In genomic region chr12:104477066-104477465, GRCm38 (mm10) we compare ENCODE assay signal across 24 mouse cellular contexts. TPM values are rescaled to one million over a fixed set of nuclear protein-coding genes. Genes with fewer than 3 reads are reported as not detected.
A peak's percentile ranks its signal among the peaks of the same experiment; 100 is the strongest.
DNase-seq lines count a peak whose midpoint lies in the region; ATAC-seq and TF ChIP-seq lines count a peak whose summit lies in the region.
"Had no signal": no experiment of that assay in that cellular context is flagged by ENCODE, and none has a peak within 500 bp of the region (broad histone marks: within the 10 kb centered on the region; RNA-seq: fewer than 3 reads in every experiment).

No protein-coding gene starts in this region.

- peaks cover 98% of the 10 kb centered on the region for H3K27me3 ChIP-seq in midbrain, embryonic 10.5 days (ENCODE audit: low read depth, poor library complexity, severe bottlenecking)
- H3K27me3 ChIP-seq in midbrain, postnatal 0 days (ENCODE audit: insufficient read depth, low read length), result peaks cover 45% of the 10 kb centered on the region
- H3K27me3 ChIP-seq in embryonic facial prominence, embryonic 11.5 days (ENCODE audit: control insufficient read depth, insufficient read depth, low read length), result peaks cover 17% of the 10 kb centered on the region
- H3K27me3 ChIP-seq in limb, embryonic 13.5 days, result peaks cover 84% of the 10 kb centered on the region
- peaks cover 87% of the 10 kb centered on the region for H3K27me3 ChIP-seq in heart, embryonic 10.5 days (ENCODE audit: insufficient read depth, poor library complexity, severe bottlenecking)

- H3K4me1 ChIP-seq in midbrain, embryonic 10.5 days, result peaks cover 55% of the 10 kb centered on the region
- no peaks in the 10 kb centered on the region; the same call in 1 of the 2 replicates for H3K4me1 ChIP-seq in midbrain, postnatal 0 days (ENCODE audit: insufficient read depth, low read length)
- peaks cover under 1% of the 10 kb centered on the region; the same call in 1 of the 2 replicates for H3K4me1 ChIP-seq in embryonic facial prominence, embryonic 11.5 days (ENCODE audit: control insufficient read depth, insufficient read depth, low read length)
- peaks cover 17% of the 10 kb centered on the region for H3K4me1 ChIP-seq in limb, embryonic 13.5 days
- H3K4me1 ChIP-seq in heart, embryonic 10.5 days, result peaks cover 18% of the 10 kb centered on the region
- H3K4me1 ChIP-seq: liver, embryonic 15.5 days had no signal

- TF ChIP-seq CTCF in midbrain, postnatal 0 days (IDR thresholded peaks at IDR 0.05), result no peak

- WGBS in midbrain, embryonic 10.5 days, result under 1% methylated on average over 12 of the region's 12 CpGs
- 1% methylated on average over 12 of the region's 12 CpGs for WGBS in midbrain, postnatal 0 days
- under 1% methylated on average over 12 of the region's 12 CpGs for WGBS in embryonic facial prominence, embryonic 11.5 days
- 1% methylated on average over 12 of the region's 12 CpGs for whole genome bisulfite sequencing in limb, embryonic 13.5 days
- WGBS in heart, embryonic 10.5 days, result 1% methylated on average over 12 of the region's 12 CpGs

- no peak for ATAC-seq in midbrain, postnatal 0 days (ENCODE audit: low FRiP score)
- ATAC-seq in embryonic facial prominence, embryonic 11.5 days (replicated peaks; ENCODE audit: insufficient number of reproducible peaks, low FRiP score, low TSS enrichment, low read depth), result no peak
- no peak for ATAC-seq in limb, embryonic 13.5 days (ENCODE audit: low FRiP score, low read depth)
- ATAC-seq: CD4-positive, CD25-positive, alpha-beta regulatory T cell, adult 4 months had no signal

- H3K9ac ChIP-seq in midbrain, postnatal 0 days (replicated peaks; ENCODE audit: low read length, poor library complexity, severe bottlenecking), result no peak overlapping the region
- H3K9ac ChIP-seq in embryonic facial prominence, embryonic 11.5 days (replicated peaks; ENCODE audit: low read length), result no peak overlapping the region
- H3K9ac ChIP-seq in limb, embryonic 13.5 days, result no peak overlapping the region
- H3K9ac ChIP-seq: liver, embryonic 15.5 days had no signal

- H3K4me3 ChIP-seq in midbrain, embryonic 10.5 days, result no peak overlapping the region
- H3K4me3 ChIP-seq in midbrain, postnatal 0 days (ENCODE audit: low read depth, low read length), result no peak overlapping the region
- H3K4me3 ChIP-seq in embryonic facial prominence, embryonic 11.5 days (ENCODE audit: low read depth, low read length), result no peak overlapping the region
- H3K4me3 ChIP-seq in limb, embryonic 13.5 days, result no peak overlapping the region
- H3K4me3 ChIP-seq in heart, embryonic 10.5 days, result no peak overlapping the region
- H3K4me3 ChIP-seq: liver, embryonic 15.5 days; megakaryocyte, embryonic 14.5 days had no signal

- no peak overlapping the region for H3K27ac ChIP-seq in midbrain, embryonic 10.5 days (replicated peaks)
- no peak overlapping the region for H3K27ac ChIP-seq in midbrain, postnatal 0 days (ENCODE audit: low read depth, low read length)
- no peak overlapping the region for H3K27ac ChIP-seq in embryonic facial prominence, embryonic 11.5 days (replicated peaks; ENCODE audit: low read depth, low read length)
- no peak overlapping the region for H3K27ac ChIP-seq in limb, embryonic 13.5 days
- H3K27ac ChIP-seq in heart, embryonic 10.5 days, result no peak overlapping the region
- H3K27ac ChIP-seq: liver, embryonic 15.5 days had no signal

- no peak overlapping the region for H3K4me2 ChIP-seq in midbrain, postnatal 0 days (ENCODE audit: low read depth, low read length, poor library complexity, severe bottlenecking)
- peak overlapping the region; percentile 11; the same call in 1 of the 2 replicates for H3K4me2 ChIP-seq in embryonic facial prominence, embryonic 11.5 days (ENCODE audit: low read depth, low read length)
- H3K4me2 ChIP-seq in limb, embryonic 13.5 days (replicated peaks), result peak overlapping the region; percentile 34; the same call in 1 of the 2 replicates
- H3K4me2 ChIP-seq: heart, embryonic 11.5 days; liver, embryonic 15.5 days had no signal

- peak; percentile 29 to 43 for DNase-seq in cerebellum, postnatal 10 days
- DNase-seq in cerebellum, postnatal 36 days, result no peak
- peak; percentile 26 for DNase-seq in midbrain, embryonic 10.5 days (ENCODE audit: low spot score)
- no peak for DNase-seq in midbrain, postnatal 0 days (ENCODE audit: low spot score)
- peak; percentile 48 for DNase-seq in embryonic facial prominence, embryonic 11.5 days (ENCODE audit: low spot score)
- no peak for DNase-seq in gastrocnemius, postnatal 25 days
- no peak for DNase-seq in heart, embryonic 10.5 days (ENCODE audit: low spot score)
- DNase-seq: adrenal gland, adult 8-10 months; cerebellum, adult 18-20 months; gastrocnemius, postnatal 14 days; heart, postnatal 14 days; kidney, adult 9 months; lung, postnatal 10 days; thymus, postnatal 4 days had no signal

- no peaks in the 10 kb centered on the region for H3K36me3 ChIP-seq in midbrain, embryonic 10.5 days
- H3K36me3 ChIP-seq in midbrain, postnatal 0 days (ENCODE audit: insufficient read depth, low read length), result no peaks in the 10 kb centered on the region
- no peaks in the 10 kb centered on the region for H3K36me3 ChIP-seq in embryonic facial prominence, embryonic 11.5 days (replicated peaks; ENCODE audit: control insufficient read depth, insufficient read depth, low read depth, low read length)
- no peaks in the 10 kb centered on the region for H3K36me3 ChIP-seq in limb, embryonic 13.5 days
- no peaks in the 10 kb centered on the region for H3K36me3 ChIP-seq in heart, embryonic 10.5 days
- H3K36me3 ChIP-seq: liver, embryonic 15.5 days had no signal

- no peaks in the 10 kb centered on the region for H3K9me3 ChIP-seq in midbrain, embryonic 10.5 days (replicated peaks)
- no peaks in the 10 kb centered on the region for H3K9me3 ChIP-seq in midbrain, postnatal 0 days (ENCODE audit: low read length)
- 0 out of 2 replicates have a peak, but pooled peaks cover under 1% of the 10 kb centered on the region for H3K9me3 ChIP-seq in embryonic facial prominence, embryonic 11.5 days (replicated peaks; ENCODE audit: control insufficient read depth, low read length)
- H3K9me3 ChIP-seq in limb, embryonic 13.5 days, result no peaks in the 10 kb centered on the region
- no peaks in the 10 kb centered on the region for H3K9me3 ChIP-seq in heart, embryonic 10.5 days
- H3K9me3 ChIP-seq: liver, embryonic 15.5 days had no signal

RNA-seq across cellular contexts. Expression of gene Gsc, which starts 3.9 kb away (rescaled TPM):
- polyA plus RNA-seq in midbrain, embryonic 10.5 days (2016; fragmentation: Nextera tagmentation; extraction: Ambion mirVana), result 0.24 and 0.27 TPM in 2 replicates
- not detected in 2 replicates for total RNA-seq in midbrain, postnatal 0 days (2014; rRNA removed)
- 0.13 and 1.4 TPM in 2 replicates for polyA plus RNA-seq in midbrain, postnatal 0 days (2015; fragmentation: Nextera tagmentation; extraction: Ambion mirVana)
- 30.3 and 34.6 TPM in 2 replicates for polyA plus RNA-seq in embryonic facial prominence, embryonic 11.5 days (2014; fragmentation: Nextera tagmentation; extraction: Ambion mirVana)
- polyA plus RNA-seq in limb, embryonic 13.5 days (2015; fragmentation: Nextera tagmentation; extraction: Ambion mirVana), result 15.7 and 17.7 TPM in 2 replicates
- under 1 TPM in 1 of 2 experiments, not detected in 1; 0.20 TPM for total RNA-seq in gastrocnemius, postnatal 25 days (2021)
- polyA plus RNA-seq in heart, embryonic 10.5 days (2016; fragmentation: Nextera tagmentation; extraction: Ambion mirVana), result 1.2 and 4.0 TPM in 2 replicates
- total RNA-seq: common myeloid progenitor, adult 5-6 weeks; heart, postnatal 14 days; layer of hippocampus, postnatal 25 days; left cerebral cortex, postnatal 36 days; MEL; neutrophil, adult 5-6 weeks had no signal
- polyA plus RNA-seq: CD4-positive, CD25-positive, alpha-beta regulatory T cell, adult 4 months; liver, embryonic 15.5 days had no signal

Comparison
In these comparisons a context has a peak if more than half of its experiments do, and no peak if none do; other contexts are left out.
1. DNase-seq: peak in cerebellum, postnatal 10 days (2 of 2), midbrain, embryonic 10.5 days (single experiment) and embryonic facial prominence, embryonic 11.5 days (single experiment); none in cerebellum, postnatal 36 days (0 of 2), midbrain, postnatal 0 days (single experiment), gastrocnemius, postnatal 25 days (single experiment) and heart, embryonic 10.5 days (single experiment).